Mouse (Mus musculus) ES-E14 (cell line): ENCODE data around the gene Ppm1h.

Source experiments
- MAFK ChIP-seq: IDR thresholded peaks from 2 replicates; pipeline ENCODE4 v1.6.1; 2014; ENCODE audit warnings: mild to moderate bottlenecking, low read depth, low read length, inconsistent platforms; ENCODE audit not compliant: insufficient read depth
- ZC3H11A ChIP-seq: IDR thresholded peaks from 2 replicates; pipeline ENCODE4 v1.6.1; 2012; ENCODE audit warnings: low read depth, mild to moderate bottlenecking, inconsistent platforms, low read length, borderline replicate concordance

- no peak for TF ChIP-seq MAFK
- TF ChIP-seq ZC3H11A = no peak
Observed at GRCm38 (mm10) chr10:122715856-122716255, 37.3 kb downstream of the Ppm1h start.
